Comparison of ENCODE assay signal across 8 mouse cellular contexts in the genomic region with DNA sequence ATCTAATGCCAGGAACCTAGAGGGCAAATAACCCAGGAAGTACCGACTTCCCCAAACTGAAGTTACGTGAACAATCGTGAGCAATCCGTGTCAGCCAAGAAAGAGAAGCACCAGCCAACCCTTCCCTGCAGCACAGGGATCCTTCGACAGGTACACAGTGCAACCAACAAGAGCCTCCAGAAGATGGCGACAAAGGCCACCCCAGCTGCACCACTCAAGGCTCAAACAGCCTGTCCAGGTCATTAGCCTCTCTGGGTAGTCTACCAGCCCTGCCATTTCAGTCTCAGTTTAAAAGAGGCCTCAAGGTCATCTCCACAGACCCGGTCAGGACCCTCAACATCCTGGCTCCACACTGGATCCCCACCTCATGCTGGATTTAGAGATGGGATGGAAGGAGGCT. TPM values are rescaled to one million over a fixed set of nuclear protein-coding genes. Genes with fewer than 3 reads are reported as not detected.
DNase-seq lines count a peak whose midpoint lies in the region; ATAC-seq lines count a peak whose summit lies in the region.

No protein-coding gene starts in this region.

- 36% methylated on average over 7 of the region's 7 CpGs for WGBS in forebrain, embryonic 14.5 days
- WGBS in hindbrain, embryonic 11.5 days = 42% methylated on average over 7 of the region's 7 CpGs

- H3K36me3 ChIP-seq in forebrain, embryonic 14.5 days (ENCODE audit: control insufficient read depth, insufficient read depth, low read length) = no peaks in the 10 kb centered on the region
- no peaks in the 10 kb centered on the region for H3K36me3 ChIP-seq in hindbrain, embryonic 11.5 days (ENCODE audit: control insufficient read depth, insufficient read depth, low read length)

- no peak overlapping the region for H3K9ac ChIP-seq in forebrain, embryonic 14.5 days (ENCODE audit: low read length)
- no peak overlapping the region for H3K9ac ChIP-seq in hindbrain, embryonic 11.5 days (ENCODE audit: low read depth, low read length)

- no peak overlapping the region for H3K4me2 ChIP-seq in forebrain, embryonic 14.5 days (ENCODE audit: low read length)
- H3K4me2 ChIP-seq in hindbrain, embryonic 11.5 days (replicated peaks; ENCODE audit: low read depth, low read length) = no peak overlapping the region

- peak; percentile 68 for ATAC-seq in cerebellum, adult (ENCODE audit: insufficient number of reproducible peaks, low FRiP score, low TSS enrichment)
- ATAC-seq in forebrain, embryonic 14.5 days = peak; percentile 81; the same call in 1 of the 2 replicates
- ATAC-seq in hindbrain, embryonic 11.5 days (ENCODE audit: low FRiP score) = peak; percentile 52; the same call in 1 of the 2 replicates
- peak; percentile 77 for ATAC-seq in megakaryocyte progenitor cell, adult 5-6 weeks (replicated peaks; ENCODE audit: poor library complexity)

- H3K27ac ChIP-seq in forebrain, embryonic 14.5 days (ENCODE audit: low read depth, low read length) = no peak overlapping the region
- no peak overlapping the region for H3K27ac ChIP-seq in hindbrain, embryonic 11.5 days (ENCODE audit: low read depth, low read length)

- no peaks in the 10 kb centered on the region for H3K4me1 ChIP-seq in forebrain, embryonic 14.5 days (ENCODE audit: control insufficient read depth, insufficient read depth, low read length)
- peaks cover 5% of the 10 kb centered on the region; the same call in 1 of the 2 replicates for H3K4me1 ChIP-seq in hindbrain, embryonic 11.5 days (replicated peaks; ENCODE audit: control insufficient read depth, insufficient read depth, low read length)

- H3K4me3 ChIP-seq in forebrain, embryonic 14.5 days (ENCODE audit: low read depth, low read length) = no peak overlapping the region
- no peak overlapping the region for H3K4me3 ChIP-seq in hindbrain, embryonic 11.5 days (ENCODE audit: low read depth, low read length)

- H3K27me3 ChIP-seq in forebrain, embryonic 14.5 days (replicated peaks; ENCODE audit: control insufficient read depth, insufficient read depth, low read length) = no peaks in the 10 kb centered on the region
- no peaks in the 10 kb centered on the region for H3K27me3 ChIP-seq in hindbrain, embryonic 11.5 days (ENCODE audit: control insufficient read depth, insufficient read depth, low read length)

- DNase-seq in adrenal gland, adult (ENCODE audit: inconsistent age in 2 of 2, low spot score in 1 of 2) = peak; percentile 69 to 87
- no peak for DNase-seq in adrenal gland, postnatal 4 days (ENCODE audit: low spot score in 2 of 2)
- peak; percentile 76 for DNase-seq in forebrain, embryonic 14.5 days (ENCODE audit: low spot score)
- peak; percentile 80 for DNase-seq in hindbrain, embryonic 11.5 days (ENCODE audit: low spot score)
- DNase-seq in layer of hippocampus, postnatal 25 days (ENCODE audit: extremely low spot score in 1 of 2, low spot score in 1 of 2) = peak; percentile 47 to 66
- DNase-seq in right cerebral cortex, postnatal 4 days = peak; percentile 63

- H3K9me3 ChIP-seq in forebrain, embryonic 14.5 days (replicated peaks; ENCODE audit: control insufficient read depth, low read length) = no peaks in the 10 kb centered on the region
- H3K9me3 ChIP-seq in hindbrain, embryonic 11.5 days (ENCODE audit: control insufficient read depth, low read length) = no peaks in the 10 kb centered on the region

RNA-seq across cellular contexts. Expression of a gene that starts 34.6 kb away (rescaled TPM):
- 100 to 1,000 TPM in 1 of 2 experiments, 10 to 100 TPM in 1; 97.9 to 100 TPM for total RNA-seq in adrenal gland, postnatal 4 days (2021)
- 63.9 and 70.5 TPM in 2 replicates for polyA plus RNA-seq in forebrain, embryonic 14.5 days (2014; fragmentation: Nextera tagmentation; extraction: Ambion mirVana)
- polyA plus RNA-seq in hindbrain, embryonic 11.5 days (2014; fragmentation: Nextera tagmentation; extraction: Ambion mirVana) = 52.5 and 54.7 TPM in 2 replicates
- total RNA-seq in layer of hippocampus, postnatal 25 days (2021) = 10 to 100 TPM; 77.5 to 83.2 TPM
- total RNA-seq in megakaryocyte progenitor cell, adult 5-6 weeks (2015) = 88.9 and 94.8 TPM in 2 replicates
- total RNA-seq in megakaryocyte progenitor cell, adult 5-6 weeks (2017) = 99.6 and 139 TPM in 2 replicates

Comparison
In these comparisons a context has a peak if more than half of its experiments do, and no peak if none do; other contexts are left out.
1. DNase-seq: peak in adrenal gland, adult (2 of 2), forebrain, embryonic 14.5 days (single experiment), hindbrain, embryonic 11.5 days (single experiment), layer of hippocampus, postnatal 25 days (2 of 2) and right cerebral cortex, postnatal 4 days (single experiment); none in adrenal gland, postnatal 4 days (0 of 2).
2. Peak in every context shown above with its lines, with median percentiles within 50 percentile points of each other: ATAC-seq.